Mouse (Mus musculus) cerebellum, adult (tissue): Measurements from ENCODE around the gene Sema6d.

Source experiments
- ATAC-seq: cut with Nextera tagmentation; 2 replicates; pipeline ENCODE4 v1.9.2; 2017; ENCODE audit warnings: mild to moderate bottlenecking, moderate library complexity, mixed read lengths; ENCODE audit not compliant: insufficient number of reproducible peaks, low FRiP score, low TSS enrichment

Gene Sema6d

GRCm38 (mm10) chr2:124385722-124386121, 296.0 kb downstream of the Sema6d start:
- no peak for ATAC-seq

DNA sequence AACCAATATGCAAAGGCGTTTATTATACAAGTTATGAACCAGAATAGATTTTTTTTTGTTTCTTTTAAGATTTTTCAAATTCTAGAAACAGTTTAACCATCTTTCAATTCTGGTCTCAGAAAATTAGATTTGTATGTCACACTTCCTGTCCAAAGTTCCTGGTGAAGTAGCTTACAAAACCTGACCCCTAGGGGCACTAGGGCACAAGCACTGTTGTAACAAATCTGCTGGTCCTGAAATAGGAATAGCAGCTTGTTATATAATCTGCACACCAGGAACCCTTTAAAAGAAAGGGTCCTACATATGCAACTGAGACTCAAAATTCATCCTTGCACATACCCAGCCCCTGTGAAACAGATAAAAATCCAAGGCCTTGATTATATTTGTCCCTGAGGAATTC, 298.5 kb downstream of the Sema6d start:
- no peak for ATAC-seq

DNA sequence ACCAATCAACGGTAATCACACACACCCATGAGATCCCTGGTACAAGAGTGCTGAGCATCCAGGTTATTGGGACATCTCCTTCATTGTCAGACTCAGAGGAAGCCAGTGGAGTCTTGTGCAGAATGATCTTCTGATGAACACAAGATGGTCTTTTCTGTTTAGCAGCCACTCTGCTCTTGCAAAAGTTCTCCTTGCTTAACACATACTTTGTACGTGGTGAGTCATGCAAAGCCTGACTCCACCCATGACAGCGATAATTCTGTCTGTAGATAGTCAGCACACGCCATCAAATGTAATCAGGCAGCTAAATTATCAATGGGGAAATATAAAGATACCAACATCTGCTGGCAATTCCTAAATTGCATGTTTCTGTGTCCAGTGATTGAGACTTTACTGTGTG, 307.0 kb downstream of the Sema6d start:
- no peak for ATAC-seq

GRCm38 (mm10) chr2:124397304-124397703, 307.5 kb downstream of the Sema6d start:
- no peak for ATAC-seq

DNA sequence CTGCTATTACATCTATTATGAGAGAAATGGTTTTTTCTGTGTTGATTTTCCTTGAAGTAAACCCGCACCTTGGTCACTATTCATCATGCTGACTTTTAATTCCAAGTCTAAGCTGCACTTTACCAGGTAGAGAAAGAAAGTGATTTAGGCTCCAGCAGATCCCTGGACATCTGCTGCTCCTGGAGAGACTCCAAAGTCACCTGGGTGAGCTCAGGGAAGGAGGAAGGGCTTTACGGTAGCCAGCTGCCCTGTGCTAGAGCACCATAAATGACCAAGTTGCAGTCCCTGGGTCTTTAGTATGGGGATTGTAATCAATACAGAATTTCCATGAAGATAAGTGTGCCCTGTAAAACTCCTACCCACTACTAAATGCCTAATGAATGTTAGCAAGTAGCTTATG, 309.8 kb downstream of the Sema6d start:
- no peak for ATAC-seq

DNA sequence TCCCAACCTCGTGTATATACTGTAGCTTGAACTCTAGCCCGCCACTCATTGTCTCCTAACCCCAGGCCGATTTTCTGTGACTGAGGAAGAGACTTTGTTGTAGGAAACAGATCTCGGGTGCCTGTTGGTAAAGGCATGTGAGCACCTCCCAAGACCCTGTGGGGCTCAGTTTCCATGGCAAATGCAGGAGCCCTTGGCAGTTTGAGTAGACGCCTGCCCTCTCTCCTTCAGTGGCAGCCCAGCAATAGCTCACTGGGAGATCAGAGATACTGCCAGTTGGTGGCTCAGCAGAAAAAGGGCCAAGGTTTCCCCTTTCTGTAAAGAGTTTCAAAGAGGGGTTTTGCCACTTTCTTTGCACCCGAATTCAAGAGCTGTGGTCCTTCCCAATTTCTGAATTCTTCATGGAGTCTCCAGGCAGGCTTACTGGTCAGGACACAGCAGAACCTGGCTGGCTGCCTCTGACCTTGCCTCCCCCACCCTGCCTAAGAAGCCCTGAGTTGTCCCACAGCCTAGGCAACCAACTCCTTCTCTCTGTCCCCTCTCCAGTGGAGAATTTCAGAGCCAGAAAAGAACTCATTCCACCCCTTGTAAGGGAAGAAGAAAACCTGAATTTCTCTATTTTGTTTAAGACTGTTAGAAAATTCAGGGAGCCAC, 312.1 kb downstream of the Sema6d start:
- ATAC-seq, result no peak; the same call in 1 of the 2 replicates

DNA sequence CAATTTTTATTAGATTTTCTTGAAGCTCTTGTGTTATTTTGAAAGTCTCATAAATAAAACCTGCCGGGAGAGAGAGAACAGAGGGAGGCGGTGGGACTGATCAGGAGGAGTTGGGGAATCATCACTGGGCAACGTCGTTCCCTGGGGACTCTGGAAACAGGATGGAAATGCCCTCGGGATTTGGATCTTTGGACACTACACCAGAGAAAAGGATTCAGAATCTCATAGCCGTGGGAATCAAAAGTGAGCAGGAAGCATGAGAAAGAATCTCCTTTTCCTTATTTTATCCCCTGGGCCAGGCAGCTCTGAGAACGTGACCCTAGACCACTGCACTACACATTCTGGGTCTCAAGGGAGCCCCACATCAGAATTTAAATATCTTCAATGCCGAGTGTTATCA, 313.8 kb downstream of the Sema6d start:
- no peak for ATAC-seq

- no peak for ATAC-seq
Observed at GRCm38 (mm10) chr2:124403981-124404380, 314.2 kb downstream of the Sema6d start.

GRCm38 (mm10) chr2:124404631-124405562, 315.1 kb downstream of the Sema6d start:
- ATAC-seq, result no peak

DNA sequence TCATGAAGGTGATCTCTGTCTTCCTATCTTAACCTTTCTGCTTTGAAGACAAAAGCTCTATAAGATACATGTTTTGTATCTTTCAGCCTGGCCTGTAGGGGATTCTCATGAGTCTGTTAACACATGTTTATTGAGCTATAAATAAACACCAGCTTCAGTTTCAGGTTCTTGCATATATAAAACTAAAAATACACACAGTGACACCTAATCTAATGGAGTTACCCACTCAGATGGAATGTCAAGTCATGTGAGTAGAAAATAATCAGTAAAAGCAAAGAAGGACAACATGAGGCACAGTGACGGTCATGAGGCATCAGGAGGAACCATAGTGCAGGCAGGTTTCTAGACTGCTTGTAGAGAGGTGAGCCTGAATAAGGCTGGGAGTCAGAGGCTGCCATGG, 319.2 kb downstream of the Sema6d start:
- ATAC-seq, result no peak

DNA sequence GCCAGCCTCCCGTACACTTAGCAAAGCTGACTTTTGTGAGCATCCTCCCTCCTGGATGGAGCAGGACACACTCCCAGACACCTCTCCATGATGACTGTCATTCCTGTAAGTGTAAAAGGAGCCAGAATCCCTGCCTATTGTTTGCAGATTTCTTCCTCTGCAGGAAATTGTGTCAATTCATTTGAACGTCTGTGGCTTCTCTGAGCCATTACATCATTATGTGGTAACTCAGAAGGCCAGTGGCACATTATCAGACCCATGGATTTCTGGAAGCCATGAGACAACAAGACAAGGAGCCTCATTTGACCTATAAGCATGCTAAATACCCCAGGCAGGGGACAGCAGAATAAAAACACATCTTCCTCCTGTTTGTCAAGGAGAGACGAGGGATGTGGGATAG, 327.0 kb downstream of the Sema6d start:
- ATAC-seq, result no peak

DNA sequence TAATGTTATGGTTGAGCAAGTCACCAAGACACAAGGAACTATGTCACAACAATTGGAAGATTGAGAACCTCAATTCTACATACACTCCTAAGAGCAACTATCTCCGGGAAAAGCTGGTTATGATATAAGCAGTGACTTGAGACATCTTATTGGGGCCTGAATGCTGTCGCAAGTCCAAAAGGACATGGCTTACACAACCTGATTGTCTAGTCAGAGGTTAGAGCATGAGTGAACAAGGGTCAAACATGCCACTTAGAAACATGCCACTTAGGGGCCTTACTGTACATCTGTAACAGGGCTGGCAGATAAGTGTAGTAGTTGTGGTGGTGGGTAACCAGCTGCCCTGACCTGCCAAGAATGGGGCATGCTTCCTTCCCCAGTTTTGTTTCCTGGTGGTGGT, 328.6 kb downstream of the Sema6d start:
- ATAC-seq, result no peak

DNA sequence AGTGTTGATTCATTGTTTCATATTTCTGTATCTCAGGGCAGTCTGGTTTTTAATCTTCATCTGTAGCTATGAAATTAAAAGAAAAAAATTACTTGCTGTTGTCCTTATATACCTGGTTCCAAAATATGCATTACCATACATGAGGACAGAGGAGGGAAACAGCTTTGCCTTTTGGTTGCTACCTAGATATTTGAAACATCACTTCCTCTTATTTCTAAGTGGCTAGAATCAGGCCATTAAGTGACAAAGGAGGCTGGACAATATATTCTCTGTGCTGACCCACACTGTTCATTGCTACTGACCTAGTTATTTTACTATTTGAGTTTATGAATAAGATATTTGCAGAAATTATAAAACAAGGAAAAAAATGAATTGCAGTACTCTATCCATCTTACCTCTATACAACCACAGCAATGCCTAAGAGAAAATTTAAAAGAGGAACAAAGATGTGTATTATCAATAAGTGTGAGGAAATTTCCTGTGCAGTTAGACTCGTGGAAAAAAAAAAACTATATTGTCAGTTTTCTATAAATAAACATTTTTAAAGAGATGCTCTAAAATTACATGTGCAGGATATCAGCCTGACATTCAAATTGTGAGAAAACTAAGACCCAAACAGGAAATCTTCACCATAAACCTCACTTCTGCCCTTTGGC, 330.5 kb downstream of the Sema6d start:
- ATAC-seq, result no peak

DNA sequence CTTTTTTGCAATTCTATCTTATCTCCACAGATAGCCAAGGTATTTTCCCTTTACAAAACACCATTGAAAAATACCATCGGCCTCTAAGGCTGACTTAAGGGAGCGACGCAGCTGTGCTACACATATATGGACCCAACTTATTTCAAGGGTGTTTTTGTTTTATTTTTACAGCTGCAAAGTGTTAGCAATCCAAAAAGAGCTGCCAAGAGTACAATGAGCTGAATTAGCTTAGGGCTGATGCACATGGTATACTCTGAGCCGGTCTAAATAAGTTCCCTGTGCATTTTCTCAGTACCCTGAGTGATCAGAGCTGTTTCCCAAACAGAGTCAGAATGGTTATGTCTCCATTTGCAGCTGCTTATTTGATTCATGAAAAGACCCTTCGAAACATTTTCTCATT, 340.0 kb downstream of the Sema6d start:
- no peak for ATAC-seq

- no peak for ATAC-seq
Observed at GRCm38 (mm10) chr2:124430708-124431107, 340.9 kb downstream of the Sema6d start.

DNA sequence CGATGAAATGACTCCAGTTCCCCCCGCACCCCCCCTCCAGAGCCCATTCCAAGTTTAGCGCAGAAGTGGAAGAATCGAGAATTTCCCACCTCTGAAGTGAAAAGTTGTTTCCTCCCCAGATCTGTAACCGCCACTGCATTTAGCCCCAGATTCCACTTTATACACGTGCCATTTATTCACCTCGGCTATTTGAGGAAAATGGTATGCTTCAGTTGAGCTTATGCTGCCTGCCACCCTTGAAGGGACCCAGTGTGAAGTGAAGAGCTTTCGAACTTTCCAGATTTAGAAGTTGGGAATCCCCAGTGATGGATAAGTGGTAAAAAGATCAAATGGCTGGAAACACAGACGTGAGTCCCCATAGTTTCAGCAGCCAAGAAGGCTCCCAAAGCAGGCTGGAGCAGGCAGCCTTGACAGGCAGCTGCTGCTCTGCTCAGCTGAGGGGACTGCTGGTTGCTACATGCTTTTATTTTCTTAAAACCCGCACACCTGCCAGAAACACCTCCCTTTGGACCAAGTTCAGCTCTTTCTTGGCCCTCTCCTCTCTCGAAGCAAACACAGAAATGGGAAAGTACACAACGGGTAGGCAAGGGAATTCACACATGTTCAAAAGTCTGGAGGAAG, 345.7 kb downstream of the Sema6d start:
- no peak for ATAC-seq

DNA sequence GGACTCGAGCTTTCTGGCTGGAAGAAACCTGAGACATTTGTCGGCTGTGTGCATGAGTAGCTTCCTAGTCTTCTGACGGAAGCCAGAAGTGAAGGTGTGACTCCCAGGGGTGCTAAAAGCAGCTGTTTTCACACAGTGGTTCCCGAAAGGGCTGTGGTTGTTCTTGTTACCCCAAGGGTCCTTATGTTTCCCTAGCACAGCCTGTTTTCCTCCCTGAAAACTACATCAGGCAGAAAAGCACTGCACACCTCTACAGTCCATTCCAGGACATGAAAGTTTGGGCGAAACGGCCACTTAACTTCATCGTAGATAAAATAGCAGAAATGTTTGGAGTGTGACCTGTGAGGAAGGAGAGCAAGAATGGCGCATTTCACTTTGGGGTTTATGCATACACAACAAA, 346.9 kb downstream of the Sema6d start:
- ATAC-seq, result no peak

DNA sequence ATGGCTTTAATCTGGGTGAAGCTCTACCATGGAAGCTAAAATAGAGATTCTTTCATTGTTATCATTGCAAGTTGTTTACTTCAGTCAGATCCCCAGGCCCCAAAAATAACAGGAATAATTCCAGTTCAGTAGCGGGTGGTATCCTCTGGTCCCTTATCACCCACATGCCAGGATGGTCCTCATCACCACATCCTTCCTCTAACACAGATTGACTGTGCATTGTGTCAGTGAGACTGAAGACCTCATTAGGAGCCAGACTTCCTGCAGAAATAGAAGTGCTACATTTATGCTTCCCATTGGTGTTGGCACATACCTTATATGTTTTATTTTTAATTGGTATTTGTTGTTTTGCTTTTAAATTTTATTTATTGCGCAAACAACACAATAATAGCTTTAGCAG, 354.4 kb downstream of the Sema6d start:
- no peak for ATAC-seq

DNA sequence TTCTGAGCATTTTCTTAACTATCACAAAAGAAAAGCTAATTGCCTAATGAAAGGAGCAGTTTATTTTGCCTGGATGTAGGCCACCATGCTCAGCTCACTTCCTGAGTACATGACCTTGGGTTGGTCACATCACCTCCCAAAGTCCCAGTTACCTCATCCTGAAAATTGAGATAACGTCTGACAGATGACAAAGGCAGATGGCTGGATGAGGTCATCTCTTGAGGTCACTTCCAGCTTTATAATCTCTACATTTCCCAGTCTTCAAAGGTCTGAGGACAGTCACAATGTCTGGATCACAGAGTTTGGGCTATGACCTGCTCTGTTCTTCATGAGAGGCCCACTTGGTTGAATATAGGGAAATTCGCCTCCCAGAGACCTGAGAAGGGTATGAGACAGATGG, 366.1 kb downstream of the Sema6d start:
- no peak for ATAC-seq

- no peak for ATAC-seq
Observed at GRCm38 (mm10) chr2:124456999-124457398, 367.2 kb downstream of the Sema6d start.

DNA sequence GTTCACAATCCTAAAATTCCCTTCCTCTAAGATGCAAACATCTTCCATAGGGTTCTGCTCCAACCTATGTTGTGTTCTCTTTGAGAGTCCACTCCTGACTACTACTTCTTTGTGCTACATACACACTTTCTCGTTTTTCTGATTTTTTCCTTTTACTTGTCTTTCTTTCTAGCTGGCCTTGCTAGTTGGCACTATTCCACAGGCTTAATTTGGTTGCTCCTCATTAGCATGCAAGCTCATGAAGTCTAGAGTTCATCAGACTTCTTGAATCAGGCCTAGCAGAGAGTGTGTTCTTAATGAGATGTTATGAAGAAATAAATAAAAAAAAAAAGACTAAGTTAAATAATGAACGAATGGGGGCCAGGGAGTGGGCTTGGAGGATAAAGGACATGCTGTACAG, 368.3 kb downstream of the Sema6d start:
- ATAC-seq, result no peak
